Comparison of ENCODE assay signal across 12 mouse cellular contexts in the genomic region with DNA sequence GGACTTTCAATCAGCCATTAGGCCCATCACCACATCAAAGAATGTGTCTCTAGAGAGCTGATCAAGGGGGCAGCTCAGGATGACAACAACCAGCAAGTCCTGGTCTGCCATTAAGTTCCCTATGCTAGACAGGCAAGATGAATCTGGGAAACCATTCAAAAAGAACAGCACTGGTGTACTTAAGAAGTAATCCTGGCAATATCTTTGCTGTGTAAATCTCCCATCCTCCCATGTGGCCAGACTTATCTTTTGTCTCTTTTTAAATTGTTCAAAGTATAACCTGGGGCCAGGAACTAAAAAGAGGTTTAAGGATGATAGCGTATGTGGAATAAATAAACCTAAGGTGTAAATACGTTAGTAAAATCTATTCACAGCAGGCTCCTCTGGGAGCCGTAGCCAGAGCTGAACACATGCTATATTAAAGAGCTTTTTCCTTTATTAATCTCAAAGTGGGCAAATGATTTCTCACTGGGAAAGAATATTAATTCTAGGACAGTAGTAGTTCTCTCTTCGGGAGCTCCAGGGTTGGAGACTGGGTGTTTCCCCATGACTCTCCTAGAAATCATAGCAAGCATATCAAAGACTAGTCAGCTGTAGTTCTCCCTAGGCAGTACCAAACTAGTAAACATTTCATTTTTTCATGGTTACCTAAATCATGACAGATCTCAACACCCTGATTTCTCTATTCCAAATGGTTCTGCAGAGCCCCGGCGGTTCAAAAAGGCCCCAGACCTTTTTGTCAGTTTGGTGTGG.
DNase-seq lines count a peak whose midpoint lies in the region; ATAC-seq and TF ChIP-seq lines count a peak whose summit lies in the region.
"Had no signal": no experiment of that assay in that cellular context is flagged by ENCODE, and none has a peak within 500 bp of the region (broad histone marks: within the 10 kb centered on the region; RNA-seq: fewer than 3 reads in every experiment).

No protein-coding gene starts in this region.

- ATAC-seq in forebrain, embryonic 11.5 days (replicated peaks; ENCODE audit: low FRiP score) = peak; percentile 33; the same call in 1 of the 2 replicates
- ATAC-seq in hindbrain, embryonic 15.5 days (ENCODE audit: low FRiP score, low read depth) = peak; percentile 23; the same call in 1 of the 2 replicates
- ATAC-seq in midbrain, postnatal 0 days (ENCODE audit: low FRiP score) = peak; percentile 62; the same call in 1 of the 2 replicates
- no peak for ATAC-seq in erythroid progenitor cell, adult 5-6 weeks (replicated peaks; ENCODE audit: low FRiP score, poor library complexity, severe bottlenecking)
- ATAC-seq: intestine, postnatal 0 days had no signal

- peak; percentile 50 for DNase-seq in brain, embryonic 14.5 days (ENCODE audit: low read depth)
- no peak for DNase-seq in forebrain, embryonic 11.5 days (ENCODE audit: low spot score)
- peak; percentile 5 for DNase-seq in midbrain, postnatal 0 days (ENCODE audit: low spot score)
- DNase-seq in thymus, adult 18-20 months = no peak
- no peak for DNase-seq in frontal cortex, adult 2 months (ENCODE audit: extremely low spot score in 1 of 2, low spot score in 1 of 2)
- DNase-seq: cerebellum, adult 2 months; liver, embryonic 13.5 days; lung, postnatal 36 days had no signal

- no peak overlapping the region for H3K27ac ChIP-seq in forebrain, embryonic 11.5 days (ENCODE audit: low read depth, low read length)
- no peak overlapping the region for H3K27ac ChIP-seq in hindbrain, embryonic 15.5 days (replicated peaks)
- no peak overlapping the region for H3K27ac ChIP-seq in midbrain, postnatal 0 days (ENCODE audit: low read depth, low read length)
- H3K27ac ChIP-seq: heart, embryonic 15.5 days; liver, embryonic 13.5 days had no signal

- no peaks in the 10 kb centered on the region for H3K36me3 ChIP-seq in forebrain, embryonic 11.5 days (ENCODE audit: control insufficient read depth, insufficient read depth, low read length)
- no peaks in the 10 kb centered on the region for H3K36me3 ChIP-seq in hindbrain, embryonic 15.5 days
- H3K36me3 ChIP-seq in midbrain, postnatal 0 days (ENCODE audit: insufficient read depth, low read length) = no peaks in the 10 kb centered on the region
- H3K36me3 ChIP-seq: heart, embryonic 15.5 days; liver, embryonic 13.5 days had no signal

- H3K9ac ChIP-seq in forebrain, embryonic 11.5 days (ENCODE audit: low read length) = peak overlapping the region; percentile 57
- H3K9ac ChIP-seq in hindbrain, embryonic 15.5 days = no peak overlapping the region
- H3K9ac ChIP-seq in midbrain, postnatal 0 days (replicated peaks; ENCODE audit: low read length, poor library complexity, severe bottlenecking) = peak overlapping the region; percentile 46
- H3K9ac ChIP-seq: heart, embryonic 15.5 days; liver, embryonic 13.5 days had no signal

- no peaks in the 10 kb centered on the region for H3K27me3 ChIP-seq in forebrain, embryonic 11.5 days (ENCODE audit: control insufficient read depth, insufficient read depth, low read length)
- H3K27me3 ChIP-seq in hindbrain, embryonic 15.5 days = no peaks in the 10 kb centered on the region
- H3K27me3 ChIP-seq in midbrain, postnatal 0 days (ENCODE audit: insufficient read depth, low read length) = no peaks in the 10 kb centered on the region
- H3K27me3 ChIP-seq: heart, embryonic 15.5 days; liver, embryonic 13.5 days had no signal

- TF ChIP-seq POLR2A in brain, embryonic 14.5 days (IDR thresholded peaks at IDR 0.05; ENCODE audit: borderline replicate concordance, extremely low read depth, insufficient read depth, insufficient read length, poor library complexity, severe bottlenecking) = no peak

- no peaks in the 10 kb centered on the region for H3K4me1 ChIP-seq in forebrain, embryonic 11.5 days (replicated peaks; ENCODE audit: control insufficient read depth, insufficient read depth, low read length)
- peaks cover 9% of the 10 kb centered on the region for H3K4me1 ChIP-seq in hindbrain, embryonic 15.5 days (replicated peaks)
- no peaks in the 10 kb centered on the region for H3K4me1 ChIP-seq in midbrain, postnatal 0 days (ENCODE audit: insufficient read depth, low read length)
- H3K4me1 ChIP-seq: heart, embryonic 15.5 days; liver, embryonic 13.5 days had no signal

- TF ChIP-seq CTCF in brain, embryonic 14.5 days (IDR thresholded peaks at IDR 0.05; ENCODE audit: borderline replicate concordance, extremely low read depth, insufficient read depth, insufficient read length) = no peak
- TF ChIP-seq CTCF in midbrain, postnatal 0 days (IDR thresholded peaks at IDR 0.05) = no peak

- 82% methylated on average over 6 of the region's 6 CpGs for WGBS in forebrain, embryonic 11.5 days
- WGBS in hindbrain, embryonic 15.5 days = 52% methylated on average over 6 of the region's 6 CpGs
- 28% methylated on average over 6 of the region's 6 CpGs for WGBS in midbrain, postnatal 0 days

- no peaks in the 10 kb centered on the region for H3K9me3 ChIP-seq in forebrain, embryonic 11.5 days (ENCODE audit: control insufficient read depth, low read length)
- H3K9me3 ChIP-seq in hindbrain, embryonic 15.5 days = no peaks in the 10 kb centered on the region
- H3K9me3 ChIP-seq in midbrain, postnatal 0 days (ENCODE audit: low read length) = no peaks in the 10 kb centered on the region
- H3K9me3 ChIP-seq: heart, embryonic 15.5 days; liver, embryonic 13.5 days had no signal

- H3K4me2 ChIP-seq in forebrain, embryonic 11.5 days (ENCODE audit: low read depth, low read length, severe bottlenecking) = peak overlapping the region; percentile 47; the same call in 1 of the 2 replicates
- H3K4me2 ChIP-seq in hindbrain, embryonic 15.5 days = peak overlapping the region; percentile 59
- H3K4me2 ChIP-seq in midbrain, postnatal 0 days (ENCODE audit: low read depth, low read length, poor library complexity, severe bottlenecking) = peak overlapping the region; percentile 57
- H3K4me2 ChIP-seq: liver, embryonic 13.5 days had no signal

- H3K4me3 ChIP-seq in forebrain, embryonic 11.5 days (ENCODE audit: low read depth, low read length) = no peak overlapping the region; the same call in 1 of the 2 replicates
- H3K4me3 ChIP-seq in hindbrain, embryonic 15.5 days = peak overlapping the region; percentile 33; the same call in 1 of the 2 replicates
- peak overlapping the region; percentile 30 for H3K4me3 ChIP-seq in midbrain, postnatal 0 days (ENCODE audit: low read depth, low read length)
- H3K4me3 ChIP-seq: heart, embryonic 15.5 days; liver, embryonic 13.5 days had no signal

Comparison
In these comparisons a context has a peak if more than half of its experiments do, and no peak if none do; other contexts are left out.
1. DNase-seq: peak in brain, embryonic 14.5 days (single experiment) and midbrain, postnatal 0 days (single experiment); none in forebrain, embryonic 11.5 days (single experiment), thymus, adult 18-20 months (0 of 2) and frontal cortex, adult 2 months (0 of 2).
2. Peak in every context shown above with its lines, with median percentiles within 50 percentile points of each other: H3K4me2 ChIP-seq.